Mouse (Mus musculus) common myeloid progenitor, adult 5-6 weeks (primary cell): ENCODE results near the gene a. TPM values are rescaled to one million over a fixed set of nuclear protein-coding genes. Genes with fewer than 3 reads are reported as not detected.
"Not testable (repeated sequence)": the region's sequence is repeated elsewhere in the genome, so short reads cannot be mapped to it uniquely, and the experiment has no call there.

Experiments used
- ATAC-seq: replicated peaks from 2 replicates; pipeline ENCODE4 v1.8.0; 2016; ENCODE audit warnings: low read depth, mild to moderate bottlenecking, moderate TSS enrichment, inconsistent platforms; ENCODE audit not compliant: poor library complexity, severe bottlenecking
- total RNA-seq: library from RNA; stranded (forward); fragments of 200-1000, 187-1606 nt; gene quantifications from 2 replicates; pipeline ENCODE4 v1.2.3, GENCODE M21; 2017

The a gene
- total RNA-seq, 1 experiment from 2014 or later: not detected

DNA sequence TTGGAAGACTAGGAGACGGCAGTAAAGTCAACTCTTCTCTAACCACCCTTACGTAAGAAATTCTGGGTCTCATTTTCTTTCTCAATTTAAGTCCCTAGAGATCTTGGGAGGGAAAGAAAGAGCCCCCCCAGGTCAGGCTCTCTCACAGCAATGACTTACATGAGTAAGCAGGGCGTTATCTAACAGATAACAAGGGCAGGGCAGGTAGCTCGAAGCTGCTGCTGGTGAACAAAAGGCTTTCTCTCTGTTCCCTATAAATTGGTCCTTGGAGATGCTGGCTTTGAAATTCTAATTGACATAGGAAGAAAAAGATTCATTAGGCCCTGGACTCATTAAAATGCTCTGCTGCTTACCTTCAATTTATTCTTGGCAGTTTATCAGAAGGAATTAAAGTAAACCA lies 41.3 kb downstream of the a start:
- no peak for ATAC-seq

DNA sequence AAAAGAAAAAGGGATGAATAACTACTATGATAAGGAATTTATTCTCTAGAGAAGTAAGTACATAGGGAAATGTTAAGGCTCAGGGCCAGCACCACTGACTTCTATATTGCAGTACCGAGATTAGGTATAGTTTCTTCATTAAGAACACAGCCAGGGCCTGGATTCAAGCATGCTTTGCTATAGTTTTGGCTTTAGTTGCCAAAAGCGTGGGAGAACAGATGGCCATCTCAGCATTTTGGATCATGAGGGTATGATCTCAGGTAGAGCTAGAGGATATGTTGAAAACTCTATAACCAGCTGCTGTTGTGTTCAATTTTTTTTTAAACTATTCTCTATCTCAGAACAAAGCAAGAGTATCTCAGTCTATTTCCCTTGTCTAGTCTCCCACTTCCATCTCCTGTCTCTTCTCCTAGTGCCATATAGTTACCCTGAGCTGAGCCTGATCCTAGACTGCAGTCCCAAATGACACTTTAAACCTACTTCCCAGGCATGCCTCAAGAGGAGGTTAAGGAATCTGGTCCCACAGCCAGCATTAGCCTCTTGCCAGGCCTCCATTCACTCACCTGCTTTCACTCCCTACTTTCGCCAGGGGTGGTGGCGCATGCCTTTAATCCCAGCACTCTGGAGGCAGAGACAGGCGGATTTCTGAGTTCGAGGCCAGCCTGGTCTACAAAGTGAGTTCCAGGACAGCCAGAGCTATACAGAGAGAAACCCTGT lies 43.1 kb downstream of the a start:
- ATAC-seq: no peak

DNA sequence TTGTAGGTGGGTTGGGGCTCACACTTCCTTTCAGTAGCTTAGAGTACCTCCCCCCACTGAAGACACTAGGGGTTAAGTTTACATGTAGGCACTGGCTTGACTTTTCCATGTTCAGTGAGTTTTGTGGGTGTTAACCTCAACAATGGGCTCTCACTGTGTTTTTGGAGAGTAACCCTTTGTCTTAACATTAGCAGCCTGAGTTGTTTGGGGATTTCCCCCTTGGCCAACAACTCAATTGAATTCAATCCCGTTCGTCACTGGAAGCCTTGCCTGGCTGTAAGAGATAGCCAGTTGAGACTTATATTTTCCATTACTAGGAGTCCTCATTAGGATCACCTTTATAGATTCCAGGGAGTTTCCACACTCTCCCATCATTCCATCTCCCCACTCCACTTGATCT lies 45.3 kb downstream of the a start:
- ATAC-seq: no peak

DNA sequence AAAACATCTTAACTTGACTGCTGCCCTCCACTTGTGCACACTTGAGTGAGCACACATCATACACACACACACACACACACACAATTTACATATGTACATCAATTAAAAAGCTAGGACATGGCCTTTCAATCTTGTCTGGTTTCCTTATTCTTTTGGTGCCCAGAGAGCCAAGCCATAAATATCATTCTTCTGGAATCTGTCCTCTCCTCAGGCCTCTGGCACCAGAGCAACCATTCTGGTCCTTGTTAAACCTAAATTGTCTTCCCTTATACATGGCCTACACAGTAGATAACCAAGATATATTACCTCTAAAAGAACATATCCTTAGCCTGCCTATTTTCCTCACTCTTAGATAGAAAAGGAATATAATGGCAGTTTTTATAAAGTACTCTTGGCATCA lies 56.9 kb downstream of the a start:
- ATAC-seq: no peak

DNA sequence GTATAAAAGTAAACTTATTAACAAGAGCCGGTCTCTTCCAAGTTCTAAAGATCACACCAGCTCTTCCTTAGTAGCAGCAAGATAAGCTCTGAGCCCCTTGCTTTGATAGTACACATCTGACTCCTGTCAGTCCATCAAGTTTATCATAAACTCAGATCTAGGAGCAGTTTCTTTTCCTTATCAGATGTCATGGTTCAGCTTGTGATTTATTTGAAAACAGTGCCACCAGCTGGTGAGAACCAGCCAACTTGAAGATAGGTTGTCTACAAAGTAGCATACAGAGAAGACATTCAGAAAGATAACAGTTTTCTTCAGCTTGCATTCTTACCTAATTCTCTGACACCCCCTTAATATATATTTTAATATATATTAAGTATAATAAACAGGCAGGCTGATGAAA lies 64.2 kb downstream of the a start:
- no peak for ATAC-seq

DNA sequence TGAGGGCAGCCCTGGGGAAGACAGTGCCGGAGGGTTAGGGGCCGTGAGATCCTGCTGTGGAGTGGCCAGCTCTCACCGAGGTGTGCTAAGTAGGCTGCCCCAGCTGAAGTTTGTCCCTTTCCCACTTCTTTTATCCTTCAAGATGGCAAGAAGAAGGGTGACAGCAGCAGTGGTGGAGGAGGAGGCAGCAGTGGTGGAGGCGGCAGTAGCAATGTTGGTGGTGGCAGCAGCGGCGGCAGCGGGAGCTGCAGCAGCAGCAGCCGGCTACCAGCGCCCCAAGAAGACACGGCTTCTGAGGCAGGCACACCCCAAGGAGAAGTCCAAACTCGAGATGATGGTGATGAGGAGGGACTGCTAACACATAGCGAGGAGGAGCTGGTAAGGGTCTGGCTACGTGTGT lies 72.5 kb downstream of the a start:
- ATAC-seq: no peak

DNA sequence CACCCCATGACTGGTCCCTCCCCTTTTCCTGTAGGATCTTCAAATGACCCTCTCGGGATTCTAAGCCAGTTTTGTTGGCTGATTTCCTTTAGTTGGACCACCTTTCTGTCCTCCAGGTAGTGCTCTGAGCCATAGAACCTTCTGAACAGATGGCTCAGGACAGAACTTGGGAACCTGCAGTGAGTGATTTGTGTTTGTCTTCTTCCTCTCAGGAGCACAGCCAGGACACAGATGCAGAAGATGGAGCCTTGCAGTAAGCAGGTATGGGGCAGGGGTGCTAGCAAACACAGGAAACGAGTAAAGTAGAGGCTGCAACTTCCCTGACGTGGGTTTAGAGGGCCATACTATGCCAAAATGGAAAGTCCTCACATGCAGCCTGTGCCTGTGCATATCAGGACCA lies 74.5 kb downstream of the a start:
- ATAC-seq: no peak

DNA sequence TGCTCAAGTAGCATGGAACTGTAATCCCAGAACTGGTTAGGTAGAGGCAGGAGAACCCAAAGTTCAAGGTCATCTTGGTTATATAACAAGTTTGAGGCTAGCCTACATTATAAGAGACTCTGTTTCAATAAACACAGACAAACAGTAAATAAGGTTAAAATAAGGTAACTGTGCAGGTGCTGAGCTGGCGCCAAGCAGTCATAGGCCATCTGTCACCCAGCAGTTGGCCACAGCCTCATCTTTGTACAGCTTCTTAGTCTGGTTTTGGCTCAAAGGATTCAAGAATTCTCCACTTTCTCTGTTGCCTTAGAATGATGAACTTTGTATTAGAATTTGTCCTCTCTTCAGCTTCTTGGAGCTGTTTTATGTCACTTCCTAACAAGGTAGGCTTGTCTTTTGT lies 76.9 kb downstream of the a start:
- ATAC-seq: no peak

DNA sequence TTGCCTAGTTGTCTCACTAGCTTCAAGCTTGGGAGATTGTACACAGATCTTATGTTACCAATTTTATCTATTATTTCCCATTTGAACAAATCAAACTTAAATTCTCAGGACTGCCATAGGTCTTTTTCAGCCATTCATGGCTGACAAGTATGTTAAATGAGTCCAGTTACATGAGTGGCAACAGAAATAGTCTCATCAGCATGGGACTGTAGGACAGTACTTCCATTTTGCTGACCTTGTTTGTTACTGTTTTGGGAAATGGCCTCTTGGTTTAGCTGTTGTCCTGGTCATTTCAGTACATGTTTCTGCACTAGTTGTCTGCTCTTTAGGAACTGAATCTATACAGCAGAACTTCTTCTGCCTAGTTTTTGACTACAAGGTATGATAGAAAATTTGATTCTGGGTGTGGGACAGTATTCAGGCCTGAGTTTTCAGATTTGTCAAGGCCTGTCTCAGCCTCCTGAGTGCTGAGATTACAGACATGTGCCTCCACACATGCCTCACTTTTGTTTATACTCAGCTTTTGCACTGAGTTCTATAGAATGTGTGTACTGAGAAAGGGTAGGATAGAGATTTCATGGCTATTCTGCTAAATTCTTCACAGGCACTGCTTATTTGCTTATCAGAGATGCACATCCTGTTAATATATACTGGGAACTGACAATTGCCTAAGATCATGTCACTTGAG lies 78.9 kb downstream of the a start:
- no peak for ATAC-seq

DNA sequence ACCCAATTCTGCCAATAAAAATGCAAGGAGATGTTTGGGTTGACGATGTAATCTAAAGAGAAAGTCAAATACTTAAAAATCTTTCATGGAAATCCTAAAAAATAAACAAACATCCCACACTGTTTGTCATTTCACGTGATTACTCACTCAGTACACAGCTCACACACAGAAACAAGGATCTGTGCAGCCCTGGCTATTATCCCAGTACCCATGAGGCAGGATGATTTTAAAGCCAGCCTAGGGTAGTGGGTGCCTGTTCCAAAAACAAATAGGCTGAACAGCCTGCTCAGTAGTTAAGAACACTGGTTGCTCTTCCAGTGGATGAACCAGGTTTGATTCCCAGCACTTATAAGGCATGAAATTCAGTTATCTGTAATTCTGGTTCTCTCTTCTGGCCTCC lies 85.4 kb downstream of the a start:
- ATAC-seq: no peak

DNA sequence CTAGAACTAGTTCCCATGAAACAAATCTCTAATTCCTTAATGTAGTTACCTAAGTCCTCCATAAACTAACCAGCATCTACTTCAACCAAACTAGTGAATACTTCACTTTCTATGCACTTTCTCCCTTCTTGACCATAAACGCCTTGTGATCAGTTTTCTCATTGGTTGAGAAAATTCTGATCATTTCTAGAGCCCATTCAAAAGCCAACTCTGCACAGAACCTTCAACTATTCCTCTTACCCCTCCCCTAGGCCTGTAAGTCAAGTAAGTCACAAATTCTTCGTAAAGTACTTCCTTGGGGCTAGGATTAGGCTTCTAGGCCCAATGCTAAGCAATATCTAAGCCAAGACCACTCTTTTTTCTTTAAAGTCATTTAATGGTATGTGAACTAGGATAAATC lies 100.4 kb downstream of the a start:
- no peak for ATAC-seq

DNA sequence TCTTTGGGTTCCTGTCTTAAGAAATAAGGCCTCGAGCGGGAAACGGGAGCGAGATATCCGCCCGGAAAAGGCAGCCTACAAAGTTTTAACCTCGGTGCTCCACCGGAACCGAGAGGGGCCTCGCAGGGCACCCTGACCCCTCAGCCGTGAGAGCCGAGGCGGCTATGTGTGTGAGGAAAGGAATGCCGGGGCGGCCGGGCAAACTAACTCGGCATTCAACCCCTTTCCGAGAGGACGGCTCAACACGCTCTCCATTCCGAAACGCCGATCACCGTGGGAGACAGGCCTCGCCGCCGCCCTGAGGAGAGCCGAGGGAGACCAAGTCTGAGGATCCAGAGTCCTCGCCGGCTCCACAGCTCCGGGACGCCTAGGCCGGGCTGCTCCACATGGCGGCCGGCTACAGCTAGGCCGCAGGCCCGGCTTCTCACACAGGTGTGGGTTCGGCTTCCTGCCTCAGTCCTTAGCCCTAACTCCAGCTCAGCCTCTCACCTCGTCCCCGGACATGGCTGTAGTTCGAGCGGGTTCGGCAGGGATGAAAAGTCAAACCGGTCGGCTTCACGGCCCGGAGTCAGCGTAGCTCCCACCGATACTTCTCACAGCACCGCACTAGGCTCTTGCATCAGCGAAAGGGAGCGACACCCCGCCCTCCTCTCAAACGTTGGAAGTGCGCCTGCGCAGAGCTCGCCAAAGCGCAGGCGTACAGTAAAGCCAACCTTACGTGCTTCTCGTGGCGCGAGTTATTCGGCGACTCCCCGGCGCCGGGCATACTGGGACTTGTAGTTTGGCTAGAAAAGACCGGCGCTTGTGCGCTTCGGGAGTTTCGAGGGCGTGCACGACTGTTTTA lies 101.2 kb downstream of the a start, which contains the start of gene Eif2s2:
Gene Eif2s2 (minus strand): TSS at position 735 of the 844 bp plus-strand sequence.
- peak; percentile 97 for ATAC-seq

DNA sequence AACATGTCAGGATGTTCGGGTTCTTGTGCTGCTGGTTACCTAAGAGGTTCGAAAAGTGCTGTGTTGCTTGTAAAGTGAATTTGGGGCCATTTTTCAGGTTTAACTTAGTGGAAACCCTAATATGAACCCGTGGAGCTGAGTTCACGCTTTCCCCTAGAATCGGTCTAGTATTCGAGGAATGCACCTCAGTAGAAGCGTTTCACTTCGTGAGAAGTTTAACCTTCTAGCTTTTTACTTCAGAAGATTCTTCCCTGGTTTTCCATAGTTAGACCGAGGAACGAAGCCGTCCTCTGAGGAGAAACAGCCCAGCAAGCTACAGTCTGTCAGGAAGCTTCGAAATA lies 101.8 kb downstream of the a start:
- no peak for ATAC-seq

DNA sequence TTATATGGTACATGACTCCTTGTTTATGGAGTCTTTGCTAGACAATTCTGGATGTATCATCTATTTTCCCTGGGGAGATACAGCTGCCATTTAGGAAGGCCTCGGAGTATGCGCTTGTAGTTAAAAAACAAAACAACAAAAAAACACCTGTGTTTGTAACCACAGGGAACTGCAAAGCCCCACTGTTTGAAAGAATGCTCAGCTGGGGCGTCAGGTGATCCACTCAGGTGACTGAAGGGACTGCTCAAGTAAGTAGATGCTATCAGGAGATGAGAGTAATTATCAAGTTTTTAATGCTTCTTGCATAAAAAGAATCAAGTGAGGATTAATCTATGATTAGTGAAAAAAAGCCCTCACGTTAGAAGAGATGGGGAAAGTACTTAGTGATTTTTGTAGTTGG lies 102.3 kb downstream of the a start:
- no peak for ATAC-seq

DNA sequence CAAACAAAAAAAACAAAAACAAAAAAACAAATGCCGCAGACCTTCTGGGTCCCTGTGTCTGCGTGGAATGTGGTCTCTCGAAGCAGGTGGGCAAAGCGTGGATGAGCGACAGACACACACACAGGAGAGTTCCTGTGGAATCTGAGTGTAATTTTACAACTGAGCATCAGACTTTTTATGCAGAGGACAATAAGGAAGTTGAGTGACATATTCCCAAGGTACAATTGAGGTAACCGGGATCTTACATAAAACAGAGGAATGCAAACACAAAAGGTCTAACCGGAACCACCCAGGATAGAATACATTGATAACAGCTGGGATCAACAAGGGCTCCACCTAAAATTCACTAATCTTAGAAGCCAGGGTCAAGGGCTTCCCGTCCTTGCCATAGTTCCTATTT lies 107.8 kb downstream of the a start:
- not testable (repeated sequence) for ATAC-seq

DNA sequence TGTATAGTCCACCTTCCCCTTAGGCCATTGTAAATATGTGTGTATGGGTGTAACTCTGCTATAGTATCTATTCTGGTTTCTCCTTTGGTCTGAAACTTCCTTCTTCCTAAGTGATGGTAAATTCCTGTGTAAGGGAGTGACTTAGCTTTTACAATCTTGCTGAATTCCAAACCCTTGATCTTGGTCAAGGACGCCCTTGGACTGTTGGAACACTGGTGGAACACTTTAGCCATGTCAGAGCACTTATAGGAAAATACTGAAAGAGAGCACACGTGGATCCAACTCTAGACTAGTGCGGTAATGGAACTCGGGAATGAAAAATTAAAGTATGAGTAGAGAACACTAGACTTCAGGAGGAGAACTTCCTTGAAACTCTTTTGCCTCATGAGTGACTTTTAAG lies 108.2 kb downstream of the a start:
- ATAC-seq: not testable (repeated sequence)

DNA sequence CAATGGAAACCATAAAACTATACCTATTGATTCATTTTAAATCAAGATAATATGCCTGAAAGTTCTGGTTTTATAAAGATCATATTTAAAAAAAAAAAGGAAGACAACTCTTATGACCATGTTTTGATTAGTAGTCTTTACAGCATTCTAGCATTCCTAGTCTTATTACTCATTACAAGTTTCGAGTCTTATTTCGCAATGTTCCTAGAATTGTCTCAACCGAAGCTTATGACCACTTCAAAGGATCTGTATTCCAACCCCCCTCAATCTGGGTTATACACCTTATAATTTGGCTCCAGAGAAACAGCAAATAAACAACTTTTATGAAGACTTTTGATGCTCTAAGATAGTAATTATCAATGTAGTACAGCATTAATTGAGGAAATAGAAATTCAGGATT lies 110.9 kb downstream of the a start:
- ATAC-seq: no peak

DNA sequence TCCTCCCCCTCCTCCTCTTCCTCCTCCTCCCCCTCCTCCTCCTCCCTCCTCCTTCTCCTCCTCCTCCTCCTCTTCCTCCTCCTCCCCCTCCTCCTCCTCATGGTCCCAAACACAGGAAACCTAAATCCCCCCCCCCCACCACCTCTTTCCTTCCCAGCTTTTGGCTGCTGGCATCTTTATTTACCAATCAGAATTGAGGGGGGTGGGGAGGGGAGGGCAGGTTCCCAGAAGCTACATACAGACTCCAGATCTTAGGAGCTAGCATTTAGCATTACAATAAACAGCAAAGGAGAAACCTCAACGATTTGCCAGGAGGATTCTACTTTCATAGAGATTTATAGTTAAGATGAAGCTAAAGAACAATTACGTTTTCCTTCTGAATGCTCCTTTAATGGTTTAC lies 114.6 kb downstream of the a start:
- no peak for ATAC-seq

DNA sequence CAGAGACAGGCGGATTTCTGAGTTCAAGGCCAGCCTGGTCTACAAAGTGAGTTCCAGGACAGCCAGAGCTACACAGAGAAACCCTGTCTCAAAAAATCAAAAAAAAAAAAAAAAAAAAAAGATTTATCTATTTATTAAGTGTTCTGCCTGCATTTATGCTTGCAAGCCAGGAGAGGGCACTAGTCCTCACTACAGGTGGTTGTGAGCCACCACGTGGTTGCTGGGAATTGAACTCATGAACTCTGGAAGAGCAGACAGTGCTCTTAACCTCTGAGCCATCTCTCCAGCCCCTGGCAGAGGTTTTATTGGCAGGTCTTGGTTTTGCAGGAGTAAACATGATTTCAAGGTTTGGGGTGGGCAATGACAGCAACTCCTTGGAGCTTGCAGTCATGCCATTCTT lies 117.0 kb downstream of the a start:
- not testable (repeated sequence) for ATAC-seq

DNA sequence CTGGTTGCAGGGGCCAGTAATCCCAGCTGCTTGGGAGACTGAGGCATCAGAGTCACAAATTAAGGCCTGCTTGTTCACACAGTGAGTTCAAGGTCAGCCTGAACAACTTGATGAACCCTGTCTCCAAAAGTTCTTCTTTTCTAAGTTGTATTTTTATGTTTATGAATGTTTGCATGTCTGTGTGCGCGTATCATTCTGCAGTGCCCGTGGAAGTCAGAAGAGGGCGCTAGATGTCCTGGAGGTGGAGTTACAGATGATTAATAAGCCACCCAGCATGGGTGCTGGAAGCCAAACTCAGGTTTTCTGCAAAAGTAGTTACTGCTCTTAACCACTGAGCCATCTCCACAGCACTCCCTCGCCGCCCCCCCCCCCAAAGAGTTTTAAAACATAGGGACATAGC lies 118.6 kb downstream of the a start:
- ATAC-seq: no peak

DNA sequence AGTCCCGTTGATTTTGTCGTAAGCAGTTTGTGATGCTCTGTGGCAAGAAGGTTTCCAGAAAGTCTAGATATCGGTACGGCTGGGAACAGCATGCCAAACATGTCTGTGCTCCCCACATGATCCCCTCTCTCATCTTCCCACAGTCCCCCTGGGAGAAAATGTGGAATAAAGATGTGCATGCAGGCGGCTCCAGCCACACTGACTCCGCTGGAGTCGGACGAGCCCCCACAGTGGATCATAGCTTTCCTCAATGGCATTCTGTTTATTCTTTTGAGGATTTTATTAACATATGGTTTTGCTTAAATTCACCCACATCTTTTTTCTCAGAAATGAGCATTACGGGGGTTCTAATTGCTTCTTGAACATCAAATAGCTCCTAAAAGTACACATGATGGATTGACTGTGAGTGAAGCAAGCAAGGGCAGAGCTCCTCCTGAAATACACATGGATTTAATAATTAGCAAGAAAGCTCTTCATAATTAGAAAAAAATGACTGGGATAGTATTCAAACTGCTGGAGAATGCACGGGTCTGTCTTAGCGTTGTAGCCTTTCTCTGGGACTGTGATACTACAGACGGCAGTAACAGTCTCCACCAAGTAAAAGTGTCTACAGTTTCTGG lies 124.8 kb downstream of the a start:
- no peak for ATAC-seq
